Mouse (Mus musculus): ENCODE data around the gene Pabpc1l.

- no peak for TF ChIP-seq CTCF (IDR thresholded peaks at IDR 0.05; ENCODE audit: borderline replicate concordance, extremely low read depth, insufficient read depth, insufficient read length)
- no peak for TF ChIP-seq POLR2A (IDR thresholded peaks at IDR 0.05; ENCODE audit: borderline replicate concordance, extremely low read depth, insufficient read depth, insufficient read length, poor library complexity, severe bottlenecking)
These were observed 3.1 kb upstream of the Pabpc1l start for GRCm38 (mm10) chr2:164022104-164022503.

Data from brain, embryonic 14.5 days (tissue).